Mouse (Mus musculus): ENCODE data around the gene Gm28035. TPM values are rescaled to one million over a fixed set of nuclear protein-coding genes. Genes with fewer than 3 reads are reported as not detected.
A peak's percentile ranks its signal among the peaks of the same experiment; 100 is the strongest.

Gm28035 gene
- total RNA-seq, 2 experiments from 2014 or later, result 7.2 to 9.7 TPM

DNA sequence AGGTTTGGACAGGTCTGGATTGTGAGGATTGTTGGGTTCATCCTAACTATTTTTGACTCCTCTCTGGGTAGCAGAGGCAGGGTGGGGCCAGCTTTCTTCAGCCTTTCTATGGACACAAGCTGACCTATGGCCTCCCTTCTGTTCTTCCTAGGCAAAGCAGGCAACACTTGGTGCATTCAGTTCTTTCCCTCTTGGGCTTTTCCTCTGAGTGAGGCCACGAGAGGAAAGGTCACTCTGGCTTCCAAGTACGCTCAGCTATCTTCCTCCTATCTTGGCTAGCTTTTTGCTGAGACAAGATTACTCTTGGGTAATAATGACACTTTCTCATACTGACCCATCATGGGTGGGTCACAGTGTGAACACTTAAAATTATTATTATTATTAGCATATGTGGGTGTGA lies 42.8 kb downstream of the Gm28035 start:
- intact Hi-C loops (cut with DNase I), result no loop called here
- no peak for DNase-seq (ENCODE audit: low spot score in 2 of 2)

DNA sequence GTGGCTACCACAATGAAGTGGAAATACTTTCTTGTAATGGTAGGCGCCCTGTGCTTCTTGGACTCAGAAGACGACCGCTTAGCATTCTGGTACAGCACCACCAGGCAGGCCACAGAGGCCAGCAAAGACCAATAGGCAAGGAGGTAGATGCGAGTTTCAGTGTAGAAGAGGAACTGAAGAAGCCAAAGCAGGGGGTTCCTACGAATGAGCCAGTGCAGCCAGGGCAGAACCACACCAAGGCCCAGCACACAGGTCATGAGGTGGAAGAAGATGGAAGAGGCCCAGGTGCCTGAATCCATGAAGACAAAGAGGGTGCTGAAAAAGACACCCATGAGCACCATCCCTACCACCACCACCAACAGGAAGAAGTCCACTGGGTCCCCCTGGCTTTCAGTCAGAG lies 44.6 kb downstream of the Gm28035 start:
- no peak for DNase-seq (ENCODE audit: low spot score in 2 of 2)
- intact Hi-C loops (cut with DNase I), result no loop called here

DNA sequence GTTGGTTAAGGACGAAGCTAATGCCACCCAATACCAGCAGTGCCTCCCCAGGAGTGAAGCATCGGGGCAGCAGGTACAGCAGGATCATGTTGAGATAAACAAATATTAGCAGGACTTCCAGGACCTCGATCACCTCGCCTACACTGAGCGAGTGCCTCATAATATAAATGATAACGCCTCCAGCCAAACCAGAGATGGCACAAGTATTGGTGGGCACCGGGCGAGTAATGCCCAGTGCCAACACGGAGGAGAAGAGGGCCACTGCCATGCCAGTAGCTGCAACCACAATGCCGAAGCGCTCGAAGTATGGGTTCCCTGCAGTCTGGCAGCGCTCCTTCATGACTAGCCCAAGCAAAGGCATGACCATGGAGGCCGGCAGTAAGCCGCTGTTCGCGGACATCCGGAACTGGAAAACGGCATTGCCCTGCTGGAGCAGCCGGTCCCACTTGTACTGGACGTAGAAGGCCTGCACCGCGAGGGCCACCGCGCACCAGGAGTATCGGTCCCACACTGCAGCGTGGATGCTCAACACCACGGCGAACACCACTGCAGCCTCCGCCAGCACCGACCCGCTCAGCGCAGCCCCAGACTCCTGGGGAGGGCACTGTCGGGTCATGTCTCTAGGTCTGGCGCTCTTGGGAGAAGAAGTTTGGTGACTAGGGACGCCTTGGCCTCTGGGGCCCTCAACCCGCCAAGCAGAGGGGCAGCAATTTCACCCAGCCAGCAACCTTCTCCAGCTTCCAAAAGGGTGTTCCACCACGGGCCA lies 45.2 kb downstream of the Gm28035 start:
- intact Hi-C loops (cut with DNase I), result no loop called here

DNA sequence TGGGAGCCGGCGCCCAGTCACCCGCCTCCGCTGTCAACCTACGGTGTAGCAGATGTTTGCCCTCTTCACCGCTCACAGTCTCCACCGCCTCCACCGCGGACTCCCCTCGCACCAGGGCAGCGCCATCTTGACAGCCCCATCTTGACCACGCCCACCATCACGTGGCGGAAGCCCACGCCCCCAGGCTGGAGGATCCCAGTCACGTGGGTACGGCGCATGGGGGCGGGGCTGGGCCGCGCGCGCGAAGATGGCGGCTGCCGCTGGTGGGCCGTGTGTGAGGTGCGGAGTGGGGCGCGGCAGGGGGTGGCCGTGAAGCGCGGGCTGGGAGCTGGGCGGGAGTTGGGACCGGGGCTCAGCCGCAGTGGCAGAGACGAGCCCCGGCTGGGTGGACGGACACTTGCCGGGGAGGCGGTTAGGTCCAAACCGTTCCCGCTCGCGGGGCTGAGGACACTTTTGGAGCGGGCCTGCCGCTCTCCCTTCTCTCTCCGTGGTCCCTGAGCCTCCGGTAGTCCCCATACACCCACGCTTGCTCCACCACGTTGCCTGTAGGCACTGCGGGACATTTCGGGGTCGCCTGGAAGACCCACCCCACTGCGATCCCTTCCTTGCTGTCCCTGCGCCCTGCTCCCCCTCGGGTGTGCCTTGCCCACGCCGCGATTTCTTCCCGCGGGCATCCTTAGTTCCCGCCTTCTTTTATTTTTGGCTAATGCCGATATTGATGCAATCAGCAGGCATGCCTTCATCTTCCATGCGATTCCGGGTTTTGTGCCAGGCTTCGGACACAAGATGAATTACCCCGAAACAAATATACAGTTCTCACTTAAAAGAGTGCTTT lies 46.0 kb downstream of the Gm28035 start, which contains the start of the genes Dolk and Nup188:
Gene Dolk, minus strand, starts transcription at position 143 of the 835 bp plus-strand sequence.
Gene Nup188, plus strand, starts transcription at position 206 of the 835 bp plus-strand sequence.
- intact Hi-C loops (cut with DNase I), result no loop called here
- peak; percentile 95 to 98 for DNase-seq (ENCODE audit: low spot score in 2 of 2)

More for the DNA sequence above, 45.2 kb downstream of the Gm28035 start:
- peak; percentile 14 to 23 for DNase-seq (ENCODE audit: low spot score in 2 of 2)

DNA sequence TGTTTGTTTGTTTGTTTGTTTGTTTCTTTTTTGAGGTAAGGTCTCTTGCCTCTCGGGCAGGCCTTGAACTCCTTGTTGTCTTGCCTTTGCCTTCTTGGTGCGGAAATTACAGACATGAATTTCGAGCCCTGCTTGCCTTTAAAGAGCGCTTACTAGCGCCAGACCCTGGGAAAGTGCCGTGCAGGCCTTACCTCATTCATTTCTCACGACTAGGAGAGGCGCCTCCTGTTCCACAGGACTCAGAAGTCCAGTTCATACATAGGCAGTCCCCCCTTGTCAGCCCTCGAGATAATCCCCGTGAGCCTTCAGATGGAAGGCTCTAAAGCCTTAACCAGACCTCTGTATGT lies 46.6 kb downstream of the Gm28035 start:
- intact Hi-C loops (cut with DNase I), result no loop called here
- DNase-seq (ENCODE audit: low spot score in 2 of 2), result peak; percentile 19 to 40

DNA sequence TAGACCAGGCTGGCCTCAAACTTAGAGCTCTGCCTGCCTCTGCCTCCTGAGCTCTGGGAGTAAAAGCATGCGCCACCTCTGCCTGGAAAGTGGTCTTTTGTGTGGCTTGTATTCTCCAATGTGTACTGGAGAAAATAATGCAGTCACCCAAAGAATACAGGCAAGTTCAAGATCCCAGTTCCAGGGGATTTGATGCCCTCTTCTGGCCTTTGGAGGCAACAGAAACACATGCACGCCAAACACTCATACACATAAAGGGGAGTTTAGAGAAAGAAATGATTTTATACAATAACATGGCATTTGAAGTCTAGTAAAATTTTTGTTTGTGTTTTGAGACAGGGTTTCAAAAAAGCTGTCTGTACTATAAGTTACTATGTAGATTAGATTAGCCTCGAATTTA lies 59.2 kb downstream of the Gm28035 start:
- intact Hi-C loops (cut with DNase I), result no loop called here
- no peak for DNase-seq (ENCODE audit: low spot score in 2 of 2)

DNA sequence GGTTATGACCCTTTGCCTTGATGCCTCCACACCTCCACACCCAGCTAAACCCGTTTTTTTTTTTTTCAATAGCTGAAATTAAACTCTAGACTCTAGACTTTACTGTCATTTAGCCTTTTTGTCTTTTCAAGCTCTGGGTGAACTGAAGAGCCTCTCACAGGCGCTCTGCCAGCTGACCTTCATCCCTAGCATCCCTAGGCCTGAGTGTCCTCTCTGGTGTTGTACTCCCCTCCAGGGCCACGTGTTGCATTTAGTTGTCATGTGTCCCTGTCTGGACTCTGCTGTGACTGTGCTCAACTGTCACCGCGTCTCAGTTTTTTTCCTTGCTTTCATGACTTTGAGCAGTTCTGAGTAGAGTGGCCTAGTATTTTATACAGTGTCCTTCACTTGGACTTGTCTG lies 59.6 kb downstream of the Gm28035 start:
- DNase-seq (ENCODE audit: low spot score in 2 of 2), result no peak
- intact Hi-C loops (cut with DNase I), result no loop called here

DNA sequence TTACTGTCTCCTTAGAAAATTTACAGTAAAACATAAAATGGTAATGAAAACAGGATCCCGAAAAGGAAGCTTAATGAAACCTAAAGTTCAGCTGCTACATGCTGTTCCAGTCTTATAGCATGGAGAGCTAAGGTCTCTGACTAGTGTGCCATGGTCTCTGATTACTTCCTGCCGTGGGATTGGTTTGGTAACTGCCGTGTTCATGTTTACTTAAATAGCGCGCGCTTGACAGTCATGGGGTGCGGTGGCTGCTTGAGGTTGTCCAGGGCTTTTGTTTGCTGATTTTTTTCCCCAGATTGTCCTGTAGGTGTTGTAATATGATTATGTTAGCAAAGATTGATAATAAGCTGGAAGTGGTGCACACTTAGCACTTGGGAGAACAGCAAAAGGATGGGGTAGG lies 65.7 kb downstream of the Gm28035 start:
- intact Hi-C loops (cut with DNase I), result no loop called here
- DNase-seq (ENCODE audit: low spot score in 2 of 2), result no peak

DNA sequence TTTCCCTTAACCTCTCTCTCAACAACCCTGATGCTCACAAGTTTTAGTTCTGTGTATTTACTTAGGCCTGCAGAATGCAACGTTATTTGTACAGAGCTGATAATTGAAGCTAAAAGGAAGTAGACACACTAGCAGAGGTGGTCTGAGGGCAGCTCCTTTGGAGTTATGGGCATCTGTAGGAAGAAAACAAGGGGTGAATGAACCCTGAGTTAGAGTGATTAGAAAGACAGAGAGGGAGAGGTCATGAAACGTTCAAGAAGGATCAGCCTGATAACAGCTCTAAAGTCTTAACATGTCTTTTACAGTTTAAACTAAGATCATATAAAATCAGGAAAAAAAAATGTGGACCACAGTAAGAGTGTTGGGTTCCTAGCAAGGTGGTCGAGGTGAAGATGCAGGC lies 69.0 kb downstream of the Gm28035 start:
- no peak for DNase-seq (ENCODE audit: low spot score in 2 of 2)
- intact Hi-C loops (cut with DNase I), result no loop called here

DNA sequence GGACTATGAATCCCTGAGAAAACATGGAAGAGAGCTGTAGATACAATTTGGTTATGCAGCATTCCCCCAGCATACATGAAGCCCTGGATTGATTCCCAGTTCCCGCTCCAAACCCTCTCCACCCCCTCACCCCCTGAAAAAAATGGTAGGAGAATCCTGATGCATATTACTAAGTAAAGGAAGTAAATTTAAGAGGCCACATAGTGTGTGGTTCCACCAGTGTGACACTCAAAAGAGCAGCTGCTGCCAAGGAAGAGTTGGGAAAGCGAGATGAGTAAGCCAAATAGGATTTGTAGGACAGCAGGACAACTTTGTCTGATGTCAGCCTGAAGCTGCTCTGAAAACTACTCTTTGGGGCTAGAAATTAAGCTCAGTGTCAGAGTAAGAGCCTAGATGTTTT lies 71.1 kb downstream of the Gm28035 start:
- intact Hi-C loops (cut with DNase I), result no loop called here
- no peak for DNase-seq (ENCODE audit: low spot score in 2 of 2)

DNA sequence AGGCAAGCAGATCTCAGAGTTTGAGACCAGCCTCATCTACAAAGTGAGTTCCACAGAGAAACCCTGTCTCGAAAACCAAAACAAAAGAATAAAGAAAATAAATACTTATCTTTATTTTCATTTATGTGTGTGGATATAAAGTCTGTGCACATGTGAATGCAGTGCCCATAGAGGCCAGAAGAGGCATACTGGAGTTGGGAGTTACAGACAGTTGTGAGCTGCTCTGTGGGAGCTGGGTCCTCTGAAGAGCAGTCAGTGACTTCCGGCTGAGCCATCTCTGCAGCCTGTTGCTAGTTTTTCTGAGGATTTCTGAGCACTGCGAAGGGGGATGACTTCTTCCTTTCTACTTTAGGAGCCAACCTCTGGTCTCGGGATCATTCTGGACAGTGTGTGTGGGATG lies 75.8 kb downstream of the Gm28035 start:
- intact Hi-C loops (cut with DNase I), result no loop called here
- DNase-seq (ENCODE audit: low spot score in 2 of 2), result no peak

DNA sequence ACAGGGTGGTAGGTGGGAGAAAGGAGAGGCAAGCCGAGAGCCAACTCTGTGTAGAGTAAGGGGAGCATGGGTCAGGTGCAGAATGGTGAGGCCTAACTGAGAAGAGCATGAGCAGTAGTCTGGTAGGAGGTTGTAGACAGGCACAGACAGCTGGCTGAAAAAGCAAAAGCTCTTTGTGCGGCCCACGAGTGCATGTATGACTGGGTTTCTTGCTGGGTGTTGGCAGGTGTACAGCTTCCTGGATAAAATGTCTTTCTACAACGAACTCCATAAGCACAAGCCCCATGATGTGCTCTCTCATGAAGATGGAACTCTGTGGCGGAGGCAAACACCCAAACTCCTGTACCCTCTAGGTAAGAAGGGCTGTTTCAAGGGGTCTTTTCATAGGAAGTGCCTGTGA lies 76.6 kb downstream of the Gm28035 start:
- no peak for DNase-seq (ENCODE audit: low spot score in 2 of 2)
- intact Hi-C loops (cut with DNase I), result no loop called here

DNA sequence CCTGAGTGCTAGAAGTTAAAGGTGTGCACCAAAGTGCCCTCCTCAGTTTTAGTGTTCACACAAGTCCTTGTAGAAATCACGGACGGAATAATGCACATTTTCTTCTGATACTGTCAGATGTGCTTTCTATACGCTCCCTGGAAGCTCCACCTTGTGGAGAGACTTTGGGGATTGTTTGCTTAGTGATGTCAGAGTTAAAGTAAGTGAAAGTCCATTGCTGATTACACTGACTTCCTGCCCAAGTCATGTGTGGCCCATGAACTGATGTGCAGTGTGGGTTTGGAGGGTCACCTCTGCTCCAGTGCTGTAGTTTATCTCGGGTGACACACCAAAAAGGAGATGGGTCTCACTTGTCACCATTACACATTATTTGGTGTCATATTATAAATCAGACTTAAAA lies 78.9 kb downstream of the Gm28035 start:
- intact Hi-C loops (cut with DNase I), result no loop called here
- DNase-seq (ENCODE audit: low spot score in 2 of 2), result no peak

DNA sequence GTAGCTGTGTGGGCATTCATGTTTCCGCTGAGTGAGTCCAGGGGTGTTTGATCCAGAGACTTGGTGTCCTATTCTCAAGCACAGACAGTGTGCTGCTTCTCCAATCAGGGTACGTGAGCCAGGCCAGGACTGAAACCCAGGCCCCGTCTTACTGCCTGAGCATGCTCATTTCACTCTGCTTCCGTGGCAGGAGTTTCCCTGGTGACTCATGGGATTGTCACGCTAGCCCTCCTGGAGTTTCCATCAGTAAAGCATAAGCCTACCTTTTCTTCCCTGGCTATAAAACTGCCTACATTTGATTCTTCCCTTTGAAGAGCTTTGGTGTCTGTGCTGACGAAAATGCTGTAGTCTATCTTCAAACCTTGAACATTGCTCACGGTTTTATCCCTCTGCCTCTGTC lies 82.7 kb downstream of the Gm28035 start:
- intact Hi-C loops (cut with DNase I), result loop anchor here (10.0 kb wide), 1 partner anchor 398 kb away; no protein-coding TSS in a partner anchor

DNA sequence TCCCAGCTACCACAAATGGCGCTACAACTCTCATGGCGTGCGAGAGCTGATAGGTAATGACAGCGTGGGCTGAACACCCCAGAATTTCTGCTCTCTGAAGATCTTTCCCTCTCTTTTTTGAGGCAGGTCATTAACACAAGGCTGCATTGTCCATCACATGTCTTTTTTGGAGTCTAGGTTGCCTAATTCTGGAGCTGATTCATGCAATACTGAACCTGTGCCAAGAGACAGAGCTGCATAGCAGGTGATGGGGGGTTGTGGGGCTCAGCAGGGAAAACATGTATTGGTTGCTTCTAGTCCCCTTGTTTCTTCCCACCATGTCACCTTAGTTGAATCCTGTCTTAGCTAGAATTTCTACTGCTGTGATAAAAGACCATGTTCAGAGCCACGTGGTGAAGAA lies 84.9 kb downstream of the Gm28035 start:
- intact Hi-C loops (cut with DNase I), result loop anchor here (10.0 kb wide), 1 partner anchor 400 kb away; no protein-coding TSS in a partner anchor
- no peak for DNase-seq (ENCODE audit: low spot score in 2 of 2)

More for the DNA sequence above, 82.7 kb downstream of the Gm28035 start:
- no peak for DNase-seq (ENCODE audit: low spot score in 2 of 2)

DNA sequence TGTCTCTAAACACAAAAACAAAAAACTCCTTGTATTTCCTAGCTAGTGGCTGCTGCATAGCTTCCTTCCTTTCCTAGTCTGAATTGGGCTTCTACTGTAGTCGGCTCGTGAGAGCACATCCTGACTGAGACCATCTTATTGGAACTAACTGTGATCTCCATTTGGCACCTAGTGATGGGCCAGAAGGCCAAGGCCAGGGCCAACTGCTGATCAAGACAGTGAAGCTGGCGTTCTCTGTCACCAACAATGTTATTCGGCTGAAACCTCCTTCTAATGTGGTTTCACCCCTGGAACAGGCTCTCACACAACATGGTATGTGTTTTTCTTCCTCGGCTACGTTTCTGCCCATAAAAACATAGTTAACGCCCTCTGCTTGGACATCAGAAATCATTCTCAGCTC lies 86.9 kb downstream of the Gm28035 start:
- no peak for DNase-seq (ENCODE audit: low spot score in 2 of 2)
- intact Hi-C loops (cut with DNase I), result loop anchor here (10.0 kb wide), 1 partner anchor 402 kb away; no protein-coding TSS in a partner anchor

DNA sequence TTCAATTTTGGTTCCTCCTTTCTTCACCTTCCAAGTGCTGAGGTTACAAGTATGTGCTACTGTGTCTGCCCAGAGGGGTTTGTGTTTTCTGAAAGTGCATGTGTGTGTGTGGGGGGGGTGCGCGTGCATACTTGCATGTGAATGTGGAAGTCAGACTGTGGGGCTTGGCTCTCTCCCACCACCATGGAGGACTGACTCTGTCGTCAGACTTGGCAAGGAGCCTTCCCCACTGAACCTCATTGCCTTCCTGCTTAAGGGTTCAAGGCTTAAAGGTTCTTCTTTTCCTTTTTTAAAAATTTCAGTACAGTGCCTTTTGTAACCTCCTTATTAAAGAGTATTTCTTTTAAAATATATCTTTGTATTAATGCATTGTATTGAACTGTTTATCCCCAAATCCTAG lies 88.4 kb downstream of the Gm28035 start:
- intact Hi-C loops (cut with DNase I), result loop anchor here (10.0 kb wide), 1 partner anchor 404 kb away; no protein-coding TSS in a partner anchor
- no peak for DNase-seq (ENCODE audit: low spot score in 2 of 2)
